Mouse (Mus musculus) kidney, adult 18-20 months (tissue): ENCODE measurements around the gene Hpcal4.

Experiments used
- DNase-seq: peaks from one replicate; pipeline ENCODE4 v3.0.0; 2021

The Hpcal4 gene

GRCm38 (mm10) chr4:123202094-123202420 is 19.0 kb downstream of the Hpcal4 start:
- DNase-seq, result no peak

GRCm38 (mm10) chr4:123207337-123207736 is 24.3 kb downstream of the Hpcal4 start:
- DNase-seq, result no peak

DNA sequence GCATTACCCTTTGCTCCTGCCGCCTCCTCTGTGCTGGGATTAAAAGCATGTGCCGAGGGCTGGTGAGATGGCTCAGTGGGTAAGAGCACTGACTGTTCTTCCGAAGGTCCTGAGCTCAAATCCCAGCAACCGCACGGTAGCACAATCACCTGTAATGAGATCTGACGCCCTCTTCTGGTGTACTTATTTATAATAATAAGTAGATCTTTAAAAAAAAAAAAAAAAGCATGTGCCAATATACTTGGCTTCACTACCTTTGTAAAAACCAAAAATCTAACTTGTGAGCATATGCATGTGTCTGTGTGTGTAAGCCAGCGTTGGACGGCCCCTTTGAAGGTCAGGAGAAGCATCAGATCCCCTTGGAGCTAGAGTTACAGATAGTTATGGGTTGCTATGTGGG is 28.0 kb downstream of the Hpcal4 start:
- no peak for DNase-seq

DNA sequence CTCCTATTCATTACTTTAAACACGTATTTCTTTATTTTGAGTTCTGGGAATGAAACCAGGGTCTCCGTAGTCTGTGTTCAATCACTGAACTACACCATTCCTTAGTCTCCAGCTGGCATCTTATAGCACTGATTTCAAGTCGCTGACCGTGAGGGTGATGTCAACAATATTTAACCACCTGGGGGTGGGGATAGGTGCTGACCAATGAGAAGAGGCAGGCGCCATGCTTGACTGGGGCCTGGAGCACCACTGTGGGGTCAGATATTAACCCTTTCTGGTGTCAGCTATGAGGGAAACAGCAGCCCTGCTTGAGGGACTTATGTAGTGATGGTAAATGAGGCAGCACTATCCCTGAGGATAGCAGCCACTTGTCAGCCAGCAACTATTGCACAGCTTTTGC is 28.4 kb downstream of the Hpcal4 start:
- no peak for DNase-seq

GRCm38 (mm10) chr4:123212330-123212729 is 29.3 kb downstream of the Hpcal4 start:
- no peak for DNase-seq

DNA sequence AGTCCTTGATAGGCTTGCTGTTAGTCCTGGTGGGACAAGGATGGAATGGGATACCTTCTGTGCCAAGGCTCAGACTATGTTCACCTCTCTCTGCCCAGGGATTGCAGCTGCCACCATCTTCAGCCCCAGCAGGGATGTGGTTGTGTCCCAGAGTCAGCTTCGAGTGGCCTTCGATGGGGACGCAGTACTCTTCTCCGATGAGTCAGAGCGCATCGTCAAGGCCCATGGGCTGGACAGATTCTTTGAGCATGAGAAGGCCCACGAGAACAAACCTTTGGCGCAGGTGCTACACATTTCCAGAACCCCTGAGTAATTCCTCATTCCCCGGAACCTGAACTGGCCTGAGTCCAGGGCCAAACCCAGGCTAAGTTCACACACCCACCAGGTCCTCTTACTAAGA is 30.9 kb downstream of the Hpcal4 start:
- DNase-seq, result no peak

GRCm38 (mm10) chr4:123215367-123215766 is 32.3 kb downstream of the Hpcal4 start:
- no peak for DNase-seq

- DNase-seq, result peak; percentile 51
These were observed 33.8 kb downstream of the Hpcal4 start for GRCm38 (mm10) chr4:123216782-123217181.

GRCm38 (mm10) chr4:123219720-123220357 is 36.8 kb downstream of the Hpcal4 start:
- peak; percentile 74 for DNase-seq

DNA sequence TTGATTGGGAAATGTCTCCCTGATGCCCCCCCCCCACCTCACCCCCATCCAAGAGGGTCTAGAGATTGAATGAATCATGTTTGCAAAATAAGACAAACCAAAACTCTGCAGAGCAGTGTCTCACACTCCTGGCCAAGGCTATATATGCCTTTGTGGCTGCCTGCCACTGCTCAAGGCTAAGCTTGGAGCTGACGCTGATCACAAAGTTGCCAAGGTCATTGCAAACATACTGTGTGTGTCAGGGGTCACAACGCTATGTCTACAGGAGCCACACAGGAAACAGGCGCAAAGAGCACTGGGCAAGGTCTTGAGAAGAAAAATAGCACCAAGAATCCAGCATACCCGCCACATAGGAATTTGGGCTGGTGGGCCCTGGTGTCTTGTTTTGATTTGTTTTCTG is 37.6 kb downstream of the Hpcal4 start:
- no peak for DNase-seq

DNA sequence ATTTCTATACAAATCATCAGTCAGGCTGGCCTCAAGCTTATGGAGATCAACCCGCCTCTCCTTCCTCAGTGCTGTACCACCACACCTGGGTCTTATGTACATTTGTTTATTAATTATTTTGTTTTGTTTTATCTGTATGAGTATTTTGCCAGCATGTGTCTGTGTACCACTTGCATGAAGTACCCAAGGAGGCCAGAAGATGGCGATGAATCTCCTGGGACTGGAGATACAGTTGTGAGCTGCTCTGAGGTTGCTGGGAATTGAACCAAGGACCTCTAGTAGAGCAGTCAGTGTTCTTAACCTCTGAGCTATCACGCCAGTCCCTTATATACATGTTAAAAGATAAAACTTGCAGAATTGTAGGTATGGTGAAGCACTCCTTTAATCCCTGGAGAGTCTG is 40.3 kb downstream of the Hpcal4 start:
- DNase-seq, result no peak

DNA sequence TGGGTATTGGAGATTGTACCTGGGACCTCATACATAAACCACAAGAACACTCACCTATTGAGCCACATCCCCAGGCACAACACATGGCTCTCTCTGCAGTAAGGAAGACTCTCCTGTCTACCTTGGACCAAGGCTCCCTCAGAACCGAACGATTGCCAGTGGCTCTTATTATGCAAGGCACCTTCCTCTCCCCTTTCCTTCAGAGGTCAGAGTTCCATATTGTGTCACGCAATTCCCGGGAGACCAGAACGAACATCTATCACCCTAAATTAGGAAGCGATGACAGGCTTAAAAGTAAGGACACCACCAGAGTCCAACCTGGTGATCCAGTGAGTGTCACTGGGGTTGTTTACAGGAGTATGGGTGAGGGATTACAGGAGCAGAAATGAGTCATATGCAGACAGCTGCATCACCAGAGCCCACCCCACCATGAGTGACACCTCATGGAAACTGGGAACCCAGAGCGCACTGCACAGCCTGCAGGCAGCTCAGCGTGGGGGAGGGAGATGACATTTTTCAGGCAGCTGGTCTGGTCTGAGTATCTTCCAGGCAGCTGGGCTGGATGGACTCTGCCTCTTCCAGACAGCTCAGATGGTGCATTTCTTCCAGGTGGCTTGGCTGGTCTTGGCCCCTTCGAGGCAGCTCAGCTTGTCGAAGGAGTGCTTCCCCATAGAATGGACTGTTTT is 42.8 kb downstream of the Hpcal4 start:
- no peak for DNase-seq

- no peak for DNase-seq
These were observed 44.7 kb downstream of the Hpcal4 start for GRCm38 (mm10) chr4:123227707-123228106.

DNA sequence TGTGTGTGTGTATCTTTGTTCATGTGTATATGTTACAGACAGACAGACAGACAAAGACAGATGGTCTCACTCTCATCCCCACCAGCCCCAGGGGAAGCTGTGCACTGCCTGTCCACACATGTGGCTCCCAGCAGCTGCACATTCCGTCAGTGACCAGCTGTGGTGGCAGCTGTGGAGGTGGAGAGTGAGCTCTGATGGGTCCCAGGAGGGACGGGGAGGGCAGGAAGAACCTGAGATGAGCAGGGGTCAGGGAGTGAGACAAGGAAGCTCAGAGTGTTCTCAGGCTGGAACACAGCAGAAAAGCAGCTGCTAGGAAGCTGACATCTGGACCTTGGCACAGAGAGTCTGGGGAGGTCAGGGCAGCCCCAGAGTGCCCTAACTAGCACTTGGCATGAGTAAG is 45.2 kb downstream of the Hpcal4 start:
- no peak for DNase-seq

DNA sequence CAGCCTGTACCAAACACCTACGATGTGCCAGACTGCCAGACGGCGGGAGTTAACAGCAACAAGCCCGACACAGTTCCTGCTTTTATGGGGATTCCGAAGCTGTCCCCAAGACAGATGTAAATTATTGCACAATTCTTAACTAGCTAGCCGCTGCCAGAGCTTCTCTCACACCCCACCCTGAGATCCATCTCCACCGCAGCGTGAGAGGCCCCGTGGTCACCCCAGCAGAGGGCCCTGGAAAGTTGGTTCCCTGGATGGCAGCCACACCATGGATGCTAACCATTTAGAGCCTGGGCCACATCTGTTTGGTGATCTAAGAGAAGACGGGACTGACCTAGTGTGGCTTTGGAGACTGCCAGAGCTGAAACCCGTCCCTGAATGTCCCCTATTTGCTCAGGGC is 46.1 kb downstream of the Hpcal4 start:
- DNase-seq, result no peak

GRCm38 (mm10) chr4:123232841-123233240 is 49.8 kb downstream of the Hpcal4 start:
- no peak for DNase-seq

DNA sequence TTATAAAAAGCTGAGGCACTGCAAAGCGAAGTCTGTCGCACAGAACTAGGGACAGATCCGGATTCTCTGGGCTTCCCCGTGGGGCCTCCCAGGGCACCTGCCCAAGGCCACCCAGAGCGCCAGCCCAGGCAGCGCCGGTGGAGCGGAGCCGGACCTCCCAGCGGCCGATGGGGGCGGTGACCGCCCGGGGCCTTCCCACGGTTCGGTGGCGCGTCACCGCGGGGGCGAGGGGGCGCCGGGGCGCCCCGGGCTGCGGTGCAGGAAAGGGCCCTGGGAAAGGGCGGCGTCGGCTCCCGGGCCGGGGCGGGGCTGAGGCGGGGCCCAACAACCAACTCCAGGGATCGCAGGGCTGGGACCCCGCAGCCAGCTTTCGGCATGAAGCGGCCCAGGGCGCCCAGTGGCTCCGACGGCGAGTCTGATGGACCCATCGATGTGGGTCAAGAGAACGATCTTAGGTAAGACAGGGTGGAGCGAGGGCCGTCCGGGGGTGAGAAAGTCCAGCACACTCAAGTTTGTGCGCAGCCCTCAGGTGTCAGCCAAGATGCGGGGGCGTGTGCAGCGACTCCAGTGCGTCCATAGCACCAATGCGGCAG is 50.6 kb downstream of the Hpcal4 start, which contains the start of gene Heyl:
Gene Heyl, plus strand, starts transcription at position 65 of the 593 bp plus-strand sequence.
- DNase-seq, result peak; percentile 62

- DNase-seq, result no peak
These were observed 52.9 kb downstream of the Hpcal4 start for GRCm38 (mm10) chr4:123235835-123236430.

GRCm38 (mm10) chr4:123236431-123237031 is 53.5 kb downstream of the Hpcal4 start:
- DNase-seq, result no peak

GRCm38 (mm10) chr4:123237386-123238266 is 54.6 kb downstream of the Hpcal4 start:
- DNase-seq, result no peak

DNA sequence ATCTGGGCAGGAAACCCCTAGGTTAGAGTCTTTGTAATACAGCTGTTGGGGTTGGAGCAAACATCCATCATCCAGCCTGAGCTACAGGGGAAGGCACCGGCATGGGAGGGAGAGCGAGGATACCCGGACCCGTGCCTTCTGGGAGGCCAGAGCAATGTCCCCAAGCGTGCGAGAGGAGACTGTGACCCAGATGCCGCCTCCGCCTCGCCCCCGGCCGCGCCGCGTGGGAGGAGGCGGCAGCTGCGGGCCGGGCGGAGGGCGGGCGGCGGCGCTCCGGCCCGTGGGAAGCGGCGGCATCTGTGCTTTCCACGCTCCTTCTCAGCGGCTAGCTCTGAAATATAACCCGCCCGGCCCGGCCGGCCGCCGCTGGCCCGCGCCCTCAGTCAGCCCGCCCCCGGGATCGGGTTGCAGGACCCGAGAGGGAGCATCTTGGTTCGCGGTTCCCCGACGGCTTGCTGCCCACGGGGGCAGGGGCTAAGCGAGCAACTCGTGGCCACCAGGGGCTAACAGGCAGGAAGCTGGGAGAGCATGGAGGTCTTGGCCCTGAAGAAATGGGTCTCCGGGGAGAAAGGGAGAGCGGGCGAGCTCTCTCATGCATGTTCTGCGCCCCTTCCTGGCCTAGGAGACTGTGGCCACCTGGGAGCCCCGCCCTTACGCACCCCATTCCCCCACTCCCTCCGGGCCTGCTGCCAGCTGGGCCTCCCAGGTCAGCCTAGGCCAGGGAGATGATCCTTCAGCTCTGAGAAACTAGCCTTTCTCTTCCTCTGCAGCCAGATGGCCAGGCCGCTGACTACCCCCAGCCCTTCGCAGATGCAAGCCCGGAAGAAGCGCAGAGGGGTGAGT is 56.6 kb downstream of the Hpcal4 start:
- peak; percentile 40 for DNase-seq
